Mouse (Mus musculus): Measurements from ENCODE around the gene Trim31.
"Not testable (repeated sequence)": the region's sequence is repeated elsewhere in the genome, so short reads cannot be mapped to it uniquely, and the experiment has no call there.

Gene Trim31

GRCm38 (mm10) chr17:36897552-36898205, at the start of gene Trim31:
TSS of gene Trim31 (plus strand) at chr17:36898118.
- CTCF ChIA-PET: no interaction called here

GRCm38 (mm10) chr17:36848911-36849310, 49.0 kb upstream of the Trim31 start:
- CTCF ChIA-PET: no interaction called here

GRCm38 (mm10) chr17:36849992-36850391, 47.9 kb upstream of the Trim31 start:
- CTCF ChIA-PET: no interaction called here

GRCm38 (mm10) chr17:36851200-36851599, 46.7 kb upstream of the Trim31 start:
- CTCF ChIA-PET: no interaction called here

GRCm38 (mm10) chr17:36851627-36852026, 46.3 kb upstream of the Trim31 start:
- CTCF ChIA-PET: no interaction called here

- CTCF ChIA-PET: interaction anchor here (0.7 kb wide), 1 partner anchor 32 kb away, joined by 7 read pairs; no protein-coding TSS in a partner anchor
Measured at GRCm38 (mm10) chr17:36855484-36855883, 42.4 kb upstream of the Trim31 start.

- CTCF ChIA-PET: no interaction called here
Measured at GRCm38 (mm10) chr17:36856236-36856635, 41.7 kb upstream of the Trim31 start.

- CTCF ChIA-PET: no interaction called here
Measured at GRCm38 (mm10) chr17:36858181-36858580, 39.7 kb upstream of the Trim31 start.

GRCm38 (mm10) chr17:36861680-36862079, 36.2 kb upstream of the Trim31 start:
- CTCF ChIA-PET: no interaction called here

GRCm38 (mm10) chr17:36866719-36867527, 31.0 kb upstream of the Trim31 start, which contains the start of gene Trim15:
TSS of gene Trim15 (minus strand) at chr17:36867210.
- CTCF ChIA-PET: no interaction called here

- CTCF ChIA-PET: no interaction called here
Measured at GRCm38 (mm10) chr17:36868836-36869235, 29.1 kb upstream of the Trim31 start.

- CTCF ChIA-PET: no interaction called here
Measured at GRCm38 (mm10) chr17:36869284-36869954, 28.5 kb upstream of the Trim31 start, which contains the start of gene Trim10. TSS of gene Trim10 (plus strand) at chr17:36869574.

- CTCF ChIA-PET: no interaction called here
Measured at GRCm38 (mm10) chr17:36869955-36870810, 27.7 kb upstream of the Trim31 start.

- CTCF ChIA-PET: no interaction called here
Measured at GRCm38 (mm10) chr17:36874636-36875035, 23.3 kb upstream of the Trim31 start.

- CTCF ChIA-PET: no interaction called here
Measured at GRCm38 (mm10) chr17:36883350-36883749, 14.6 kb upstream of the Trim31 start.

GRCm38 (mm10) chr17:36885132-36885790, 12.7 kb upstream of the Trim31 start:
- CTCF ChIA-PET: no interaction called here

GRCm38 (mm10) chr17:36890073-36890903, 7.6 kb upstream of the Trim31 start, which contains the start of gene Trim40:
TSS of gene Trim40 (minus strand) at chr17:36890123.
- CTCF ChIA-PET: no interaction called here

GRCm38 (mm10) chr17:36891496-36891895, 6.4 kb upstream of the Trim31 start:
- CTCF ChIA-PET: not testable (repeated sequence)

GRCm38 (mm10) chr17:36892362-36892761, 5.6 kb upstream of the Trim31 start:
- CTCF ChIA-PET: interaction anchor here (0.7 kb wide), 1 partner anchor 337 kb away, joined by 4 read pairs; no protein-coding TSS in a partner anchor

GRCm38 (mm10) chr17:36893387-36893786, 4.5 kb upstream of the Trim31 start:
- CTCF ChIA-PET: no interaction called here
